Comparison of ENCODE assay signal across 24 mouse cellular contexts in genomic region chr11:70170291-70170690, GRCm38 (mm10). TPM values are rescaled to one million over a fixed set of nuclear protein-coding genes. Genes with fewer than 3 reads are reported as not detected.
DNase-seq lines count a peak whose midpoint lies in the region; ATAC-seq lines count a peak whose summit lies in the region.
"Had no signal": no experiment of that assay in that cellular context is flagged by ENCODE, and none has a peak within 500 bp of the region (broad histone marks: within the 10 kb centered on the region; RNA-seq: fewer than 3 reads in every experiment).

No protein-coding gene starts in this region.

- intact Hi-C loops in heart, postnatal 14 days (cut with DNase I): no loop called here

- no peaks in the 10 kb centered on the region for H3K9me3 ChIP-seq in hindbrain, embryonic 11.5 days (ENCODE audit: control insufficient read depth, low read length)
- H3K9me3 ChIP-seq in midbrain, embryonic 10.5 days (replicated peaks): no peaks in the 10 kb centered on the region
- H3K9me3 ChIP-seq: embryonic facial prominence, embryonic 13.5 days; forebrain, embryonic 12.5 days; heart, embryonic 13.5 days; intestine, embryonic 15.5 days had no signal

- H3K36me3 ChIP-seq in hindbrain, embryonic 11.5 days (ENCODE audit: control insufficient read depth, insufficient read depth, low read length): no peaks in the 10 kb centered on the region
- H3K36me3 ChIP-seq in midbrain, embryonic 10.5 days: no peaks in the 10 kb centered on the region
- H3K36me3 ChIP-seq: embryonic facial prominence, embryonic 13.5 days; forebrain, embryonic 12.5 days; heart, embryonic 13.5 days; intestine, embryonic 15.5 days had no signal

- H3K4me2 ChIP-seq in hindbrain, embryonic 11.5 days (replicated peaks; ENCODE audit: low read depth, low read length): no peak overlapping the region
- H3K4me2 ChIP-seq: embryonic facial prominence, embryonic 13.5 days; forebrain, embryonic 12.5 days; heart, embryonic 13.5 days; hindbrain, embryonic 14.5 days; intestine, embryonic 15.5 days had no signal

- no peak overlapping the region for H3K4me3 ChIP-seq in hindbrain, embryonic 11.5 days (ENCODE audit: low read depth, low read length)
- no peak overlapping the region for H3K4me3 ChIP-seq in midbrain, embryonic 10.5 days
- H3K4me3 ChIP-seq: embryonic facial prominence, embryonic 13.5 days; forebrain, embryonic 12.5 days; gastrocnemius, adult 2 months; heart, embryonic 13.5 days; intestine, embryonic 15.5 days had no signal

- H3K27ac ChIP-seq in hindbrain, embryonic 11.5 days (ENCODE audit: low read depth, low read length): no peak overlapping the region
- H3K27ac ChIP-seq in midbrain, embryonic 10.5 days (replicated peaks): no peak overlapping the region
- H3K27ac ChIP-seq: embryonic facial prominence, embryonic 13.5 days; forebrain, embryonic 12.5 days; gastrocnemius, adult 2 months; heart, embryonic 13.5 days; hindbrain, embryonic 14.5 days; intestine, embryonic 15.5 days had no signal

- DNase-seq in heart, adult 11 months: peak; percentile 65
- no peak for DNase-seq in heart, postnatal 14 days
- peak; percentile 57 for DNase-seq in cerebellum, adult 11-12 months
- DNase-seq in cerebellum, adult 9-10 months: peak; percentile 60
- peak; percentile 65 to 72 for DNase-seq in cerebellum, postnatal 25 days
- DNase-seq in layer of hippocampus, postnatal 14 days (ENCODE audit: low spot score in 2 of 2): no peak
- no peak for DNase-seq in hindbrain, embryonic 11.5 days (ENCODE audit: low spot score)
- no peak for DNase-seq in midbrain, embryonic 10.5 days (ENCODE audit: low spot score)
- DNase-seq: adrenal gland, postnatal 14 days; forebrain, postnatal 0 days; gastrocnemius, adult 2 months; gastrocnemius, postnatal 25 days; heart, postnatal 4 days; kidney, adult 18-20 months had no signal

- 82% methylated on average over 7 of the region's 7 CpGs for WGBS in hindbrain, embryonic 11.5 days
- WGBS in midbrain, embryonic 10.5 days: 86% methylated on average over 7 of the region's 7 CpGs

- no peak overlapping the region for H3K9ac ChIP-seq in hindbrain, embryonic 11.5 days (ENCODE audit: low read depth, low read length)
- H3K9ac ChIP-seq: embryonic facial prominence, embryonic 13.5 days; forebrain, embryonic 12.5 days; forebrain, postnatal 0 days; heart, embryonic 13.5 days; hindbrain, embryonic 14.5 days; intestine, embryonic 15.5 days had no signal

- H3K4me1 ChIP-seq in hindbrain, embryonic 11.5 days (replicated peaks; ENCODE audit: control insufficient read depth, insufficient read depth, low read length): no peaks in the 10 kb centered on the region
- H3K4me1 ChIP-seq in midbrain, embryonic 10.5 days: 0 out of 2 replicates have a peak, but pooled peaks cover 3% of the 10 kb centered on the region
- H3K4me1 ChIP-seq: embryonic facial prominence, embryonic 13.5 days; forebrain, embryonic 12.5 days; heart, embryonic 13.5 days; intestine, embryonic 15.5 days had no signal

- no peak for ATAC-seq in hindbrain, embryonic 11.5 days (ENCODE audit: low FRiP score)
- ATAC-seq: activated CD4-positive, CD25-positive, alpha-beta regulatory T cell, adult 4 months; forebrain, postnatal 0 days; intestine, embryonic 15.5 days; Patski had no signal

- no peaks in the 10 kb centered on the region for H3K27me3 ChIP-seq in hindbrain, embryonic 11.5 days (ENCODE audit: control insufficient read depth, insufficient read depth, low read length)
- no peaks in the 10 kb centered on the region for H3K27me3 ChIP-seq in midbrain, embryonic 10.5 days (ENCODE audit: low read depth, poor library complexity, severe bottlenecking)
- H3K27me3 ChIP-seq: embryonic facial prominence, embryonic 13.5 days; forebrain, embryonic 12.5 days; intestine, embryonic 15.5 days had no signal

RNA-seq across cellular contexts. Expression of gene Clec10a, which starts 14.3 kb away (rescaled TPM):
- 1 to 10 TPM; 1.7 to 2.2 TPM for total RNA-seq in heart, postnatal 14 days (2021)
- 1 to 10 TPM; 1.1 to 2.3 TPM for total RNA-seq in layer of hippocampus, postnatal 14 days (2021)
- polyA plus RNA-seq in hindbrain, embryonic 11.5 days (2014; fragmentation: Nextera tagmentation; extraction: Ambion mirVana): 0.32 and 1.4 TPM in 2 replicates
- polyA plus RNA-seq in midbrain, embryonic 10.5 days (2016; fragmentation: Nextera tagmentation; extraction: Ambion mirVana): 0.35 and 0.61 TPM in 2 replicates
- polyA plus RNA-seq: activated CD4-positive, CD25-positive, alpha-beta regulatory T cell, adult 4 months; Patski had no signal

RNA-seq across cellular contexts. Expression of gene Mgl2, which starts 40.2 kb away (rescaled TPM):
- total RNA-seq in heart, postnatal 14 days (2021): 1 to 10 TPM; 2.2 to 2.7 TPM
- total RNA-seq in layer of hippocampus, postnatal 14 days (2021): 1 to 10 TPM in 1 of 2 experiments, under 1 TPM in 1; 0.55 to 1.2 TPM
- polyA plus RNA-seq in hindbrain, embryonic 11.5 days (2014; fragmentation: Nextera tagmentation; extraction: Ambion mirVana): 0.42 TPM in 1 of 2 replicates, not detected in the other
- 0.12 TPM in 1 of 2 replicates, not detected in the other for polyA plus RNA-seq in midbrain, embryonic 10.5 days (2016; fragmentation: Nextera tagmentation; extraction: Ambion mirVana)
- polyA plus RNA-seq: forebrain, embryonic 12.5 days; heart, postnatal 0 days; Patski had no signal

RNA-seq across cellular contexts. Expression of gene Slc16a11, which starts 42.3 kb away (rescaled TPM):
- total RNA-seq in heart, postnatal 14 days (2021): under 1 TPM; 0.76 to 0.90 TPM
- 10 to 100 TPM; 26.1 to 32.9 TPM for total RNA-seq in layer of hippocampus, postnatal 14 days (2021)
- polyA plus RNA-seq in hindbrain, embryonic 11.5 days (2014; fragmentation: Nextera tagmentation; extraction: Ambion mirVana): 0.40 and 0.51 TPM in 2 replicates
- polyA plus RNA-seq in midbrain, embryonic 10.5 days (2016; fragmentation: Nextera tagmentation; extraction: Ambion mirVana): 1.2 and 1.3 TPM in 2 replicates
- total RNA-seq: gastrocnemius, adult 2 months; gastrocnemius, postnatal 25 days; granulocyte monocyte progenitor cell, adult 5-6 weeks had no signal
- polyA plus RNA-seq: activated CD4-positive, CD25-positive, alpha-beta regulatory T cell, adult 4 months had no signal

RNA-seq across cellular contexts. Expression of gene Slc16a13, which starts 50.6 kb away (rescaled TPM):
- total RNA-seq in heart, postnatal 14 days (2021): 1 to 10 TPM; 4.2 to 5.8 TPM
- 10 to 100 TPM in 1 of 2 experiments, 1 to 10 TPM in 1; 9.3 to 12.6 TPM for total RNA-seq in layer of hippocampus, postnatal 14 days (2021)
- 10.9 and 14.3 TPM in 2 replicates for polyA plus RNA-seq in hindbrain, embryonic 11.5 days (2014; fragmentation: Nextera tagmentation; extraction: Ambion mirVana)
- 16.0 and 18.9 TPM in 2 replicates for polyA plus RNA-seq in midbrain, embryonic 10.5 days (2016; fragmentation: Nextera tagmentation; extraction: Ambion mirVana)

RNA-seq across cellular contexts. Expression of gene Bcl6b, which starts 59.3 kb away (rescaled TPM):
- total RNA-seq in heart, postnatal 14 days (2021): 10 to 100 TPM; 26.1 to 32.5 TPM
- total RNA-seq in layer of hippocampus, postnatal 14 days (2021): 1 to 10 TPM; 2.7 to 2.9 TPM
- 5.0 and 5.9 TPM in 2 replicates for polyA plus RNA-seq in hindbrain, embryonic 11.5 days (2014; fragmentation: Nextera tagmentation; extraction: Ambion mirVana)
- 4.8 and 5.0 TPM in 2 replicates for polyA plus RNA-seq in midbrain, embryonic 10.5 days (2016; fragmentation: Nextera tagmentation; extraction: Ambion mirVana)
- total RNA-seq: granulocyte monocyte progenitor cell, adult 5-6 weeks; MEL had no signal
- polyA plus RNA-seq: Patski had no signal

Comparison
In these comparisons a context has a peak if more than half of its experiments do, and no peak if none do; other contexts are left out.
1. DNase-seq: peak in heart, adult 11 months (single experiment), cerebellum, adult 11-12 months (single experiment), cerebellum, adult 9-10 months (single experiment) and cerebellum, postnatal 25 days (2 of 2); none in heart, postnatal 14 days (0 of 2), layer of hippocampus, postnatal 14 days (0 of 2), hindbrain, embryonic 11.5 days (single experiment) and midbrain, embryonic 10.5 days (single experiment).
2. RNA of gene Slc16a11, which starts 42.3 kb away (total RNA-seq): 26.1 to 32.9 TPM in layer of hippocampus, postnatal 14 days; 0.76 to 0.90 TPM in heart, postnatal 14 days; every median in the first group is over 10 times any median in the second.